Mouse (Mus musculus): ENCODE results near the gene Sardh. TPM values are rescaled to one million over a fixed set of nuclear protein-coding genes. Genes with fewer than 3 reads are reported as not detected.

Gene Sardh
- polyA plus RNA-seq, 1 experiment from 2014 or later = 5.8 TPM

DNA sequence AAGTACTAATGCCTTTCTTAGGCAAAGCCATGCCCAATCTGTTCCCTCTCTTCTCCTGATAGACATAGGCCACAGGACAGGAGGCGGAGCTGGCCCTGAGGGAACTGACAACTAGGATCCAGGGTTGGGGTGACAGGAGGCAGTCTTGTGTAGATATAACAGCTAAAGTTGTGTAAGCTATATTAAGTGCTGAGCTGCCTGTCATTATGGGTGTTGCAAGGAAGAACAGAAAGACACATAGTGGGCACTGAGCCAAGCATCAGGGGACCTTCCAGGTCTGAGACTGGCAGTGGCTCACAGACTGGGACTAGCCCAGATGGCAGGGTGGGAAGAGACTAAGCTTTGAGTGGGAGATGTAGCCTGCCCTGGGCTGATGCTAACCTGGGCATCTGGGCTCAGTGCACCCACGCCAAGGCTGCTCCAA is 30.0 kb downstream of the Sardh start:
- no peak overlapping the region for H3K9ac ChIP-seq (replicated peaks)
- H3K27ac ChIP-seq (replicated peaks) = no peak overlapping the region
- no peaks in the 10 kb centered on the region for H3K9me3 ChIP-seq
- H3K4me2 ChIP-seq (replicated peaks) = no peak overlapping the region
- 77% methylated on average over 2 of the region's 2 CpGs for WGBS
- H3K4me3 ChIP-seq = no peak overlapping the region
- ATAC-seq (ENCODE audit: low FRiP score, low read depth) = no peak
- H3K36me3 ChIP-seq = no peaks in the 10 kb centered on the region
- H3K4me1 ChIP-seq = no peaks in the 10 kb centered on the region
- no peaks in the 10 kb centered on the region for H3K27me3 ChIP-seq

- Histone ChIP-seq H3K4me3 (no peak overlapping the region), H3K27ac (replicated peaks) (no peak overlapping the region), H3K9ac (replicated peaks) (no peak overlapping the region), H3K4me1 (no peaks in the 10 kb centered on the region), H3K36me3 (no peaks in the 10 kb centered on the region), H3K27me3 (no peaks in the 10 kb centered on the region), H3K4me2 (replicated peaks) (no peak overlapping the region), H3K9me3 (no peaks in the 10 kb centered on the region)
- no peak for ATAC-seq (ENCODE audit: low FRiP score, low read depth)
- 68% methylated on average over 2 of the region's 2 CpGs for WGBS
Observed at GRCm38 (mm10) chr2:27215537-27215936, 32.6 kb downstream of the Sardh start.

DNA sequence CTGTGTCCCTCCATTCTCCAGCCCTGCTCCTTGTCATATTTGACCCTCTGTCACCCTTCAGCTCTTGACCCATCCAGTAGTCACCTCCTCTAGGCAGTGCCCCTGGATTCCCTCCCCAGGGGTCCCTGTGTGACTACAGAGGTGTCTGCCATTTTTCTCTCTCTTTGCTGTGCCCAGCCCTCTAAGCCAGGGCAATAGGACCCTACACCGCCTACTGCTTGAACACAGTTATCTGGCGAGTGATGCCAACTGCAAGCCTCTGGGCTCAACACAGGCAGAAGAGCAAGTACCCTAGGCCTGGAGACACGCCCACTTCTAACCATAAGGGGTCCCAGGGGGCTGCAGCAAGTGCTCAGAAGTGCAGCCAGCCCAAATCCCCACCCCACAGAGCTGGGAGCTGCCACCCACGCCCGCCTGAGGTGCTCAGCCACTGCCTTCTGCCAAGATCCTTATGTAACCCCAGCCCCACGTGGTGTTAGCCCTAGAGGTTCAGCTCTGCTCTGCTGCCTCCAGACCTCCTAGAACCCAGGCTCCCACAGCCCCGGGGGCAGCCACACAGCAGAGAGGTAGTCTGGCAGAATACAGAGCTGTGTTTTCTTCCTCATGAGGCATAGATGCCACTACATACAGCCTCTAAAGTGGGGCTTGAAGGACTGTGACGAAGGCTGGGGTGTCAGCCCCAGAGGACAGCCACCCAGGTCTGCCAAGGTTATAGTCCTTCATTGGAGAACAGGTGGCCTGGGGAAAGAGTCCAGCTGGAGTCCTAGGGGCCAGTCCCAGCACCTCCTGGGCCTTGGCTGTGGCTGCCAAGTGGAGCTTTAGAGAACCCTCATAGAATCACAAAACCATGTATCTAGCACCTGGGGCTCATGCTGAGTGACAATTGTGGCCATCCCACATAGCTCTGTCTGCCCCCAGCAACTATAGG is 35.9 kb downstream of the Sardh start:
- H3K27me3 ChIP-seq = no peaks in the 10 kb centered on the region
- no peak overlapping the region for H3K9ac ChIP-seq (replicated peaks)
- WGBS = 63% methylated on average over 8 of the region's 8 CpGs
- no peaks in the 10 kb centered on the region for H3K9me3 ChIP-seq
- H3K4me1 ChIP-seq = no peaks in the 10 kb centered on the region
- no peak overlapping the region for H3K4me3 ChIP-seq
- H3K27ac ChIP-seq (replicated peaks) = no peak overlapping the region
- H3K4me2 ChIP-seq (replicated peaks) = no peak overlapping the region
- no peak for ATAC-seq (ENCODE audit: low FRiP score, low read depth)
- no peaks in the 10 kb centered on the region for H3K36me3 ChIP-seq

DNA sequence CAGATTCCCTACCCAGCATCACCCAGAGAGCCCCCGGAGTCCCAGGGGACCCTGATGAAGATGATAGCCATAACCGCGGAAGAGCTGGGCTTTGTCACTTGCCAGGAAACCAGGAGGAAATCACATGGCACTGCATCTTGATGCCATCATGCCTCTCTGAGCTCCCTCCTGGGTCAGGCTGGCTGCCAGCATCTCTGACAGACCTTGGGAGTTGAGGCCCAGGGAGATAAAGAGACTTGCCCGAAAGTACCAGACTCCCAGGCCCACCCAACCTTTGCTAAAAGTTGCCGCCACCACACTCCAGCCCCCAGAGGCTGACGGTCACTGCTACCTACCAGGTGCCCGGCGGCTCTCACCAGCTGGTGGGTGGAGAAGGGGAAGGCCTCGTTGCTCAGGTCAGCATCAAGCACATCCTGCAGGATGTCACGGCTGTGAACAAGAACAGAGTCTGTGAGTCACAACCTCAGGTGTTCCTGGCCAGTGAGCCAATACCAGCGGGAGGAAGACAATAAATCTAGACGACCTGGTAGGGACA is 37.4 kb downstream of the Sardh start:
- Histone ChIP-seq H3K4me3 (no peak overlapping the region), H3K9me3 (no peaks in the 10 kb centered on the region), H3K4me2 (replicated peaks) (no peak overlapping the region), H3K4me1 (no peaks in the 10 kb centered on the region), H3K36me3 (no peaks in the 10 kb centered on the region), H3K27ac (replicated peaks) (no peak overlapping the region), H3K9ac (replicated peaks) (no peak overlapping the region), H3K27me3 (no peaks in the 10 kb centered on the region)
- WGBS = 88% methylated on average over 12 of the region's 12 CpGs
- no peak for ATAC-seq (ENCODE audit: low FRiP score, low read depth)

- ATAC-seq (ENCODE audit: low FRiP score, low read depth) = no peak
- Histone ChIP-seq H3K4me3 (no peak overlapping the region), H3K4me2 (replicated peaks) (no peak overlapping the region), H3K27ac (replicated peaks) (no peak overlapping the region), H3K9me3 (no peaks in the 10 kb centered on the region), H3K9ac (replicated peaks) (no peak overlapping the region), H3K36me3 (no peaks in the 10 kb centered on the region), H3K27me3 (no peaks in the 10 kb centered on the region), H3K4me1 (no peaks in the 10 kb centered on the region)
- WGBS = 55% methylated on average over 7 of the region's 7 CpGs
Observed at GRCm38 (mm10) chr2:27210255-27210654, 37.9 kb downstream of the Sardh start.

DNA sequence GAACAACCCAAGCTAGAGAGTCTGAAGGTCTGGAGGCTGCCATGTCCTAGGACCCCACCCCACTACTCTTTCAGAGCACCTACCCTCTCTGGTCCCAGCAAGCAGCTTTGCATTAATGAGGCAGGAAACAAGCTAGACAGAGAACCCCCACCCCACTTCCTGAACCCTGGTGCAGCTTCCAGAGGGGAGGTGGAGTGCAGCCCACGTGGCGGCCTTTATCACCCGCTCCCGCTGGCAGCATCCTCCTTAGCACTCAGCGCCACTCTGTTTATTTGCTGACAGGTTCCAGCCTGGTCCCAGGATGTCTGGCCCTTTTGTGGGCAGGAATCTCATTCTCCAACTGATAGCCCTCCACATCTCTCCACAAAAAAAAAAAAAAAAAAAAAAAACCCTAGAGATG is 38.3 kb downstream of the Sardh start:
- H3K9ac ChIP-seq (replicated peaks) = no peak overlapping the region
- no peak overlapping the region for H3K27ac ChIP-seq (replicated peaks)
- no peak for ATAC-seq (ENCODE audit: low FRiP score, low read depth)
- no peaks in the 10 kb centered on the region for H3K9me3 ChIP-seq
- no peaks in the 10 kb centered on the region for H3K36me3 ChIP-seq
- 66% methylated on average over 5 of the region's 5 CpGs for WGBS
- H3K4me1 ChIP-seq = no peaks in the 10 kb centered on the region
- H3K27me3 ChIP-seq = no peaks in the 10 kb centered on the region
- no peak overlapping the region for H3K4me3 ChIP-seq
- no peak overlapping the region for H3K4me2 ChIP-seq (replicated peaks)

DNA sequence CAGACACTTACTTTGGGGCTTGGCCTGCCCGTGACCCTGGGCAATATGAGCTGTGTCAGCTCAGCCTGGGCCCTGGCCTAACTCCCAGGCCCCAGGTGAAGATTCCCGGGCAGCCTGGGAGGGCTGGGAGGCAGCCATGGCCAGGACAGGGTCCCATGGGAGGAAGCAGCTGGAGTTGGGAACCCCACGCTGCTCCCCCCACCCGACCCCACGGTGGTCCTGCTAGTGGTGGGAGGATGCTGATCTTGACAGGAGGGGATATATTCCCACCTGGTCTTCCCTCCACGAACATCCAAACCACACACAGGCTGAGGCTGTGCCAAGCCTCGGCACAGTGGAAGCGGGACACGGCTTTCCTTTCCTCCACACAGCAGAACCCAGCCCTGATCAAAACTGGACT is 38.8 kb downstream of the Sardh start:
- Histone ChIP-seq H3K4me1 (no peaks in the 10 kb centered on the region), H3K27me3 (no peaks in the 10 kb centered on the region), H3K4me3 (no peak overlapping the region), H3K9ac (replicated peaks) (no peak overlapping the region), H3K27ac (replicated peaks) (no peak overlapping the region), H3K4me2 (replicated peaks) (no peak overlapping the region), H3K36me3 (no peaks in the 10 kb centered on the region), H3K9me3 (no peaks in the 10 kb centered on the region)
- no peak for ATAC-seq (ENCODE audit: low FRiP score, low read depth)
- WGBS = 81% methylated on average over 9 of the region's 9 CpGs

- WGBS = 92% methylated on average over 5 of the region's 5 CpGs
- no peak for ATAC-seq (ENCODE audit: low FRiP score, low read depth)
Observed at GRCm38 (mm10) chr2:27207126-27207525, 41.0 kb downstream of the Sardh start.

GRCm38 (mm10) chr2:27206128-27206797 is 41.9 kb downstream of the Sardh start:
- no peak for ATAC-seq (ENCODE audit: low FRiP score, low read depth)
- Histone ChIP-seq H3K27ac (replicated peaks) (no peak overlapping the region), H3K9me3 (no peaks in the 10 kb centered on the region), H3K4me1 (no peaks in the 10 kb centered on the region), H3K9ac (replicated peaks) (no peak overlapping the region), H3K27me3 (no peaks in the 10 kb centered on the region), H3K4me2 (replicated peaks) (no peak overlapping the region), H3K36me3 (no peaks in the 10 kb centered on the region), H3K4me3 (no peak overlapping the region)
- 88% methylated on average over 15 of the region's 15 CpGs for WGBS

More at GRCm38 (mm10) chr2:27207126-27207525, 41.0 kb downstream of the Sardh start:
- Histone ChIP-seq H3K9ac (replicated peaks) (no peak overlapping the region), H3K4me2 (replicated peaks) (no peak overlapping the region), H3K27me3 (no peaks in the 10 kb centered on the region), H3K4me3 (no peak overlapping the region), H3K27ac (replicated peaks) (no peak overlapping the region), H3K9me3 (no peaks in the 10 kb centered on the region), H3K36me3 (no peaks in the 10 kb centered on the region), H3K4me1 (no peaks in the 10 kb centered on the region)

DNA sequence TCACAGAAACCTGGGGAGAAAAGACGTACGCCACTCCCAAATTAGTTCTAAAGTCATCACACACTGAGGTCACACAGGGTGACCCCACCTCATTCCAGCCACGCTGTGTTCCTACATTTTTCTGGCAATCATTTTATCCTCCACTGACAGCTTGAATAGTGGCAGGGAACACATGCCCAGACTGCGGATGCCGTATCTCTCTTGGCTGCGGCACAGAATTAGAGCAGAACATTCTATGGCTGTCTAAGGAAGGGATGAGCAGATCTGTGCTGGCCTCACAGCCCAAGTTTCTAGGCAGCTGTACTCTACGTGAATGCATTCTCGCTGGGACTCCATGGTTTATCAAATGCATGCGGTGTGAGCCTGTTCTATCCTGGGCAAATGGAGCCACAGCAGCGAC is 42.5 kb downstream of the Sardh start:
- no peaks in the 10 kb centered on the region for H3K27me3 ChIP-seq
- H3K4me3 ChIP-seq = no peak overlapping the region
- no peak overlapping the region for H3K27ac ChIP-seq (replicated peaks)
- WGBS = 87% methylated on average over 10 of the region's 10 CpGs
- H3K9ac ChIP-seq (replicated peaks) = no peak overlapping the region
- no peak overlapping the region for H3K4me2 ChIP-seq (replicated peaks)
- ATAC-seq (ENCODE audit: low FRiP score, low read depth) = no peak
- H3K36me3 ChIP-seq = no peaks in the 10 kb centered on the region
- no peaks in the 10 kb centered on the region for H3K4me1 ChIP-seq
- H3K9me3 ChIP-seq = no peaks in the 10 kb centered on the region

DNA sequence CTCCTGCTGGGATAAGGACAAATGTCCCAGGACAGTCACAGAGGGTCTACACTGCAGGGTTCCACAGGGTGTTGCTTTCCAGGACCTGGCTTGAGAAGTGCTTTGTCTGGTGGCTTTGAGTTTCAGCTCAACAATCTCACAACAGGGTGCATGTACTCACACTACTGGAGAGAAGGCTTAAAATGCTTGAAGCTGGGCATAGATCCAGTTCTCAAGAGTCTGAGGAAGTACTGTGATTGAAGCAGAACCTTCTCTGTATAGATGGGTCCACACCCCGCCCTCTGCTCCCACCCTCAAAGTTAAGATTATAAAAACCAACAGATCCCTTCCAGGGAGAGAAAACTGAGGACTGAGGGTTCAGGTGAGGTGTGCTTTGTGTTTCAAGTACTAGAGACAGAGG is 47.6 kb downstream of the Sardh start:
- ATAC-seq (ENCODE audit: low FRiP score, low read depth) = no peak

GRCm38 (mm10) chr2:27198551-27199246 is 49.4 kb downstream of the Sardh start:
- no peaks in the 10 kb centered on the region for H3K36me3 ChIP-seq
- no peak overlapping the region for H3K9ac ChIP-seq (replicated peaks)
- 60% methylated on average over 5 of the region's 5 CpGs for WGBS
- H3K9me3 ChIP-seq = no peaks in the 10 kb centered on the region
- no peaks in the 10 kb centered on the region for H3K27me3 ChIP-seq
- H3K4me3 ChIP-seq = no peak overlapping the region
- ATAC-seq (ENCODE audit: low FRiP score, low read depth) = no peak
- no peak overlapping the region for H3K27ac ChIP-seq (replicated peaks)
- no peak overlapping the region for H3K4me2 ChIP-seq (replicated peaks)
- H3K4me1 ChIP-seq = no peaks in the 10 kb centered on the region

More for the DNA sequence above, 47.6 kb downstream of the Sardh start:
- Histone ChIP-seq H3K4me1 (no peaks in the 10 kb centered on the region), H3K36me3 (no peaks in the 10 kb centered on the region), H3K9ac (replicated peaks) (no peak overlapping the region), H3K9me3 (no peaks in the 10 kb centered on the region), H3K4me2 (replicated peaks) (no peak overlapping the region), H3K27ac (replicated peaks) (no peak overlapping the region), H3K4me3 (no peak overlapping the region), H3K27me3 (no peaks in the 10 kb centered on the region)
- WGBS = 82% methylated on average over 1 of the region's 1 CpGs
